Mouse (Mus musculus) kidney, adult 2 months (tissue): Measurements from ENCODE around the gene Setd1b.

Experiments used
- CTCF ChIP-seq: fragments of 200-500 bp; conservative IDR thresholded peaks from 2 replicates; pipeline ENCODE4 v1.5.1; 2011; ENCODE audit warnings: low read depth, mild to moderate bottlenecking, control low read depth, low read length, moderate library complexity, mixed read lengths; ENCODE audit not compliant: insufficient read depth, insufficient read length
- POLR2A ChIP-seq: fragments of 200-500 bp; IDR thresholded peaks from one replicate; pipeline ENCODE4 v1.6.1; 2011; ENCODE audit warnings: low read depth, low read length, control low read depth

DNA sequence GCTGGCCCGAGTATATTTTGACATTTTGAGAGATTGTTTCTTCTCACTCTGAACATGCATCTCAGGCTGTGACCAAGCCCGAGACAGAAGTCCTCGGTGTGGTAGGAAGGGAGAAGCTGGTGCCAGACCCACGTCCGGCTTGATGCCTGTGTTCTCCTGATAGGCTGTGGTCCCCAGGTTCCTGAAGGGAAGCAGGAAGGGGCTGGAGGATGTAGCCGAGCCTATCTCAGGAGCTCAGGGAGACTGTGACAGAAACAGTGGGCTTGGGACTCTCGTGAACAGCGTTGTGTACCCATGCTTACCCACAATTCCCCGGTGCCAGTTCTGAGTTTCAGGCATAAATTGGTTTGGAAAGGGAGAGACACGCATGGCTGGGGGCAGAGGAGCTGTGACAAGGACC is 23.2 kb upstream of the Setd1b start:
- TF ChIP-seq CTCF (no peak), POLR2A (no peak)
